Mouse (Mus musculus): Measurements from ENCODE around the gene Zfp276.

DNA sequence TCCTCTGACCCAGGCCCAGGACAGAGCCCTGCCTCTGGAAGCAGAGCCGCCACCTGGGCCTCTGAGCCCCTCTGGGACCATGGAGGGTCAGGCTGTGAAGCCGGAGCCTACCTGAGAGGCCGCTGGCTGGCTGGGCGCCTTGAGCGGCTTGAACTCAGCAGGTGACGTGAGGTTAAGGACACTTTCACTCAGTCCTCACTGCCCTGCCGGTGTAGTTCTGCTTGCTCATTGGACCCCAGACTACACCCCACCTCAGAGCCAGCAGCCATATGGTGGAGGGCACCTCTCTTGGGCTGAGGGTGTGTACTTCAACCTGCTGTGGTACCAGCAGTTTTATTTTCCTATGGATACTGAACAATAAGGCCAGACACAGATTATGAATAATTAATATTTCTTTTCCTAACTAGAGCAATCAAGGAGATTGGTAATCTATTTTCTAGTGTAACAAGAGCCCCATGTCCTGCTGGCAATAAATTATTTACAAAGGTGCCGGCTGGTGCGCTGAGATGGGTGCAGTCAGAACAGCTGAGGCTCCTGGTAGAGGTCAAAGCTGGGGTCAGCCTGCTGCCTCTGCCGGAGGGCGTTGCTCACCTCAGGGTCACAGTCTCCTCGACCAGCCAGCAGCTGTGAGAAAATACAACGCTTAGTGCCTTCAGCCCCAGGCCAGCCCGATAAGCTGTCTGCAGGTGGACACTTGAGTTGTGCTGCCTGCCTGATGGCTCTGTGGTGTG lies 14.1 kb downstream of the Zfp276 start:
- TF ChIP-seq CTCF (IDR thresholded peaks at IDR 0.05; ENCODE audit: control insufficient read depth, insufficient read depth, insufficient replicate concordance, low read depth, low read length) (no peak), POLR2A (IDR thresholded peaks at IDR 0.05; ENCODE audit: control insufficient read depth, low read depth, low read length) (no peak)

Measured in testis, adult 2 months (tissue).